Mouse (Mus musculus) ES-Bruce4 (cell line): Measurements from ENCODE around the gene Slc47a2.

Source experiments
- CTCF ChIP-seq: IDR thresholded peaks from one replicate; pipeline ENCODE4 v1.8.1; 2011; ENCODE audit warnings: low read depth, low read length
- POLR2A ChIP-seq: IDR thresholded peaks from one replicate; pipeline ENCODE4 v1.8.1; 2011; ENCODE audit warnings: low read length; ENCODE audit not compliant: insufficient read depth

DNA sequence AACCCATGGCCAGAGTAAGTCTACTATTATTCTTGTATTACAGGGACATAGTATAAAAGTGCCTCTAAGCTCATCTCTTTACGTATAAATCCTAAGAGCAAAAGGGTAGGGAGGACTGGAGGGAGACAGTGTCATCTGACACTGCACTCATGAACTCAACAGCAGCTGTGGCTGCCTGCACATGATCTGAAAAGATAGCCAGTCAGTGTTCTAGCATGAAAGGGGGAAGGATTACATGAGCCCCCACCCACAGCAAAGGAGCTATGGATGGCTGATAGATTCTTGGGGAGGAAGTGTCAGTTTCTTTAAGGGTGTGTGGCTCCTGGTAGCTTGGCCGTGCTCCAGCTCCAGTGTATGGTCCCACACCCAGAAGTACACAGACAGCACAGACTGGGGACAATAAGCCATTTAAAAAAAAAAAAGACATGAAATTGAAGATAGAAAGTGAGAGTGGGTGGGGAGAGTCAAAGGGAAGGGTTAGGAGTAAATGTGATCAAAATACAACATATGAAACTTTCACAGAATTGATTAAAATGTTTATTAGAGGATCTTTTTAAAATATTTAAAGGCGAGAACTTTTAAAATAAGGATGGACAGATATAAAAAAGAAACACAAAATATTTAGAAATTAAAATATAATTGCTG is 22.6 kb downstream of the Slc47a2 start:
- TF ChIP-seq POLR2A: no peak
- TF ChIP-seq CTCF: no peak
